Mouse (Mus musculus): Measurements from ENCODE around the gene Snx18.

DNA sequence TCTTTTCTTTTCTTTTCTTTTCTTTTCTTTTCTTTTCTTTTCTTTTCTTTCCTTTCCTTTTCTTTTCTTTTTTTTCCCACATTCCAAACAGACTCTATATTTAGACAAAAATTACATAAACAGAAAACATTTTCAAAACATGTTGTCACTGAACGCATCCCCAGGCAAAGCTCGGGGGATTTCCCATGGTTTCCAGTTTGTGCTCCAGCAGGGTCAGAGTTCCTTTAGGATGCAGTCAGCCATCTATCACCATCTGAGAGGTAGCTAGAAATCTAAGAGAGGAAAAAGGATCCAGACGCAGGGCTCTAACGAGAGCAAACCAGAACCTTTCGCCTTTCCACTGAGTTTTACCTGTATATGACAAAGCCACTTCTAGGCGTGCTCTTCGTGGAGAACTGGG is 52.0 kb downstream of the Snx18 start:
- TF ChIP-seq MAX (IDR thresholded peaks at IDR 0.05; ENCODE audit: low read depth) (no peak), MYOD1 (IDR thresholded peaks at IDR 0.05; ENCODE audit: control insufficient read depth in 1 of 3, insufficient read length in 2 of 3, low read depth in 2 of 3) (no peak), TCF12 (IDR thresholded peaks at IDR 0.05; ENCODE audit: insufficient read depth, poor library complexity, severe bottlenecking) (no peak), POLR2A (IDR thresholded peaks at IDR 0.05; ENCODE audit: insufficient read length, low read depth) (no peak)
